Mouse (Mus musculus): ENCODE measurements around the gene Serpina1b.
"Not testable (repeated sequence)": the region's sequence is repeated elsewhere in the genome, so short reads cannot be mapped to it uniquely, and the experiment has no call there.

The Serpina1b gene

DNA sequence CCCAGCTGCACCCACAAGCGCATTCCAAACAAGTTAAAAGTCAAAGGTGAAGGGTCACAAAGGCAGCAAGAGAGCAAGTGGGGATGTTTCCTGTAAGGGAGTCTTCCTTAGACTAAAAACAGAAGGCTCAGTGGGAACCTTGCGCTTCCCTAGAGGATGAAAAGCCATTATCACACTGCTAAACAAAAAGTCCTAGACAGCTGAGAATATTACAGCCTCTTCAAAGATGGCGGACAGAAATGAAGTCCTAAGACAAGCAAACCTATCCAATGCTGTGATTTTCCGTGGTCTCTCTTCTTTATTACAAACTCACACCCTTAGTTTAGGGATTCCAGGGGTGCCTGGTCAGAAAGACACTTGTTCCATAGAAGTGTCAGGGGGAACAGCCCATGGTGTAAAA lies at the start of gene Serpina1b:
TSS of gene Serpina1b (minus strand) at position 101 of the 400 bp plus-strand sequence.
- not testable (repeated sequence) for DNase-seq (ENCODE audit: low spot score in 2 of 2)

DNA sequence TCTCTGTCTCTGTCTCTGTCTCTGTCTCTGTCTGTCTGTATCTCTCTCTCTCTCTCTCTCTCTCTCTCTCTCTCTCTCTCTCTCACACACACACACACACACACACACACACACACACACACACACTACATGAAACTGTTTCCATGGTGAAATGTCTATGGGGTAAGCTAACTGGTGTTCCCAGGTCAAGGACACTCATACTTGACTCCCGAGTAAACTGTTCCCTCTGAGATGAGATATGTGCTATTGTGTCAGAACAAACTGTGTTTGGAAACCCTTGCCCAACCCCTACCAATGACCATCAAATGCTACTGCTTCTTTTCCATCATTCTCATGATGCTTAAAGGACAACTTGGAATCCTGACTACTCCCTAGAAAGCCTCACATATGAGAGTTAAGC lies 36.7 kb upstream of the Serpina1b start:
- DNase-seq (ENCODE audit: low spot score in 2 of 2), result not testable (repeated sequence)

DNA sequence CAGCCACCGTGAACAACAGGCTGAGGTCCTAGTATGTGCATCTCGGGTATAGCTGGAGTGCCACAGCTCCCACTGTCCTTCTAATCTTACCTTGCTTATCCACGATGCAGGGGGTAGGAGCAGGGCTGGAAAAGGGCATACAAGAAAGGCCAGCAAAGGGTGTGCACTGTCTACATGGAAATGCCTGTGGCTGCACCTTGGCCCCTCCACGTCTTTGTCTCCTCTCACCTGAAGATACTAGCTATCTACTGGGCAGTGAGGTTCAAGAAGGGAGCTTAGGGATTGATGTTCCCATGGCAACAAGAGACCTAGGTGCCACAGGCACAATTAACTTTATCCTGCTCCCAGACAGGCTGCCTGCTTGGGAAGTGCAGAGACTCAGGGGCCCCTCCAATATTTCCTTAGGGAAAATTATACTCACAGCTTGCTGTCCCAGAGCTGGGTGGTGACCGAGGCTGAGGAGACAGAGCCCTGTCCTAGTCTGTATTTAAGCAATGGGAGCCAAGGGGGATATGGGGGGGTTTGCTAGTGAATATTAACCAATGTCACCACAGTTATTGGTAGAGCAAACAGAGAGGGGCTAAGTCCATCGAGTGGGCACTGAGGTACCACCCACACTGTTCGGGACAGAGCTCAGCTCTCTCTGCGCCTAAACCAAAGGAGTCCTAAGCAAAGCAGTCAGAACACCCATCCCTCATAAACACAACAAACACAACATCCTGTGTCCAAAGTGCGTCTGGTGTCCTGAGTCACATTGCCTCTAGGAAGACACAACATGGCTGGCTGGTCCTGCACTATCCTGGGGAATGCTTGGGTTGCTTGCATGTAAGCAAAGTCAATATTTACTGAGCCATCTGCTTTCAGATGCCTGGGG lies 33.2 kb upstream of the Serpina1b start, which contains the start of gene Serpina1a:
TSS of gene Serpina1a (minus strand) at position 462 of the 874 bp plus-strand sequence.
- not testable (repeated sequence) for DNase-seq (ENCODE audit: low spot score in 2 of 2)

DNA sequence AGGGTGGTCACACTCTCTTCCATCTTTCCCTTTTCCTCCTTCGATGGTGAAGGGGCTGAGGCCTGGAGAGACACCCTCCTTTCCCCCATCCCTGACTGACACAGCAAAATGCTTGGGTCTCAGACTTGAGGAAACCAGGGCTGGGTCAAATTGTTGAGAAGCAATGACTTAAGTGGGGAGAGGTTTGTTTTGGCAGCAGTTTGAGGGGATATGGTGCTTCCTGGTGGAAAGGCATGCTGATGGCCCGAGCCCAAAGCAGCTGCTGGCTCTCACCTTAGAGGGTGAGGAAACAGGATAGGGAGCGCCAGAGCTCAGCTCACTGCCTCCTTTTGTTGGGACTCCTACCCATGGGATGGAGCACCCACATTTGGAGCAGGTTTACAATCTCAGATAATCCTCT lies 30.8 kb upstream of the Serpina1b start:
- no peak for DNase-seq (ENCODE audit: low spot score in 2 of 2)

DNA sequence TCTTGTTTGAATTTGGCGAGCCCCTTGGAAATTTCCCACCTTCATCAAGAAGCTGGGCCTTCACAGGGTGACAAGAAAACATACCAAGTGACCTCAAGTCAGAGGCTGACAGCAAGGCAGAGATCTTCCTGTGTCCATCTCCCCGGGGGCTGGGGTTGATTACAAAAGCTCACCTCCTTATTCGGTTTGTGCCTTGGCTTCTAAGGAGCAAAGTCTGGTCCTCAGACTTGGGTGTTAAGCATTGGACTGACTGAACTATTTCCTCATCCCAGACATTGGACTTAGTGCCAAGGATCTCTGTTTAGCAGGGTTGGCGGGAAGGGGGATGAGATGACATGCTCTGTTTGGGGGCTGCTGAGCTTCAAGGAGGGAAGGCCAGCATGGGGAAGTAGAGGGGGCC lies 30.4 kb upstream of the Serpina1b start:
- DNase-seq (ENCODE audit: low spot score in 2 of 2), result not testable (repeated sequence)

DNA sequence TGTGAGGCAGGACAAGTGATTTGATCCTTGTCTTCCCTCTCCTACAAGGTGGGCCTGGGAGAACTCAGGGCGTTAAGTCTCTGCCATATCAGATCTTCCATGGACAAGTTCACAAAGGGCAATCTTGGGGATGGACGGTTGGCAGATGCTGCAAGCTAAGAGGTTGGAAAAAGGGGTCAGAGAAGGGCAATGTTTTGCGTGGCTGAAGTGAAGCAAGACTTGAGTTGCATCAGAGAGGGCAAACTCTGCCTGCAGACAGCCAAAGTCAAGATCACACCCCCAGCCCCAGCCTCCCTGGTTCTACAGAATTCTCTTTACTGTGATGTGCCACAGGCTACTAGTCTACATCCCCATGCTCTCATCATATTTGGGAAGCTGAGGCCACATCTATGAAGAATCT lies 29.4 kb upstream of the Serpina1b start:
- not testable (repeated sequence) for DNase-seq (ENCODE audit: low spot score in 2 of 2)

DNA sequence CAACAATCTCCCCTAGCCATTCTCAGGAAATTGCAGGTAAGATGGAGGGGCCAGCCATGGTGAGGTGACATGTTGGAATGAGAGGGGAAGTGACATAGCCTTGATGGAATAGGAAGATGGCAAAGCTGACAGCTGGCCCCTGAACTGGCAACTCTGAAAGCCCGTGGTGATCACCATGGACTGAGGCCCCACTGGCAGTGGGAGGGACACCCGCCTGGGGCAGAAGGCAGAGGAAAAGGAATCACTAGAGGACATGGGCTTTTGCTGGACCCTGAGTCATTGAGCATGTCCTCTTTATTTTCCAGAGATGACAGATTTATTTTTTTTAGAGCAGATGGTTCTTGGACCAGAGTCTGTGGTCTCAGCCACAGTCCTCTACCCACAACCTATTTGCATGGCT lies 22.9 kb upstream of the Serpina1b start:
- not testable (repeated sequence) for DNase-seq (ENCODE audit: low spot score in 2 of 2)

DNA sequence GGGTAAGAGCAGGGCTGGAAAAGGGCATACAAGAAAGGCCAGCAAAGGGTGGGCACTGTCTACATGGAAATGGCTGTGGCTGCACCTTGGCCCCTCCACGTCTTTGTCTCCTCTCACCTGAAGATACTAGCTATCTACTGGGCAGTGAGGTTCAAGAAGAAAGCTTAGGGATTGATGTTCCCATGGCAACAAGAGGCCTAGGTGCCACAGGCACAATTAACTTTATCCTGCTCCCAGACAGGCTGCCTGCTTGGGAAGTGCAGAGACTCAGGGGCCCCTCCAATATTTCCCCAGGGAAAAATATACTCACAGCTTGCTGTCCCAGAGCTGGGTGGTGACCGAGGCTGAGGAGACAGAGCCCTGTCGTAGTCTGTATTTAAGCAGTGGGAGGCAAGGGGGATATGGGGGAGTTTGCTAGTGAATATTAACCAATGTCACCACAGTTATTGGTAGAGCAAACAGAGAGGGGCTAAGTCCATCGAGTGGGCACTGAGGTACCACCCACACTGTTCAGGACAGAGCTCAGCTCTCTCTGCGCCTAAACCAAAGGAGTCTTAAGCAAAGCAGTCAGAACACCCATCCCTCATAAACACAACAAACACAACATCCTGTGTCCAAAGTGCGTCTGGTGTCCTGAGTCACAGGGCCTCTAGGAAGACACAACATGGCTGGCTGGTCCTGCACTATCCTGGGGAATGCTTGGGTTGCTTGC lies 2.4 kb downstream of the Serpina1b start:
- not testable (repeated sequence) for DNase-seq (ENCODE audit: low spot score in 2 of 2)

DNA sequence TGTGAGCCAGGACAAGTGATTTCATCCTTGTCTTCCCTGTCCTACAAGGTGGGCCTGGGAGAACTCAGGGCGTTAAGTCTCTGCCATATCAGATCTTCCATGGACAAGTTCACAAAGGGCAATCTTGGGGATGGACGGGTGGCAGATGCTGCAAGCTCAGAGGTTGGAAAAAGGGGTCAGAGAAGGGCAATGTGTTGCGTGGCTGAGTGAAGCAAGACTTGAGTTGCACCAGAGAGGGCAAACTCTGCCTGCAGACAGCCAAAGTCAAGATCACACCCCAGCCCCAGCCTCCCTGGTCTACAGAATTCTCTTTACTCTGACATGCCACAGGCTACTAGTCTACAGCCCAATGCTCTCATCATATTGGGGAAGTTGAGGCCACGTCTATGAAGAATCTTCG lies 6.3 kb downstream of the Serpina1b start:
- not testable (repeated sequence) for DNase-seq (ENCODE audit: low spot score in 2 of 2)

DNA sequence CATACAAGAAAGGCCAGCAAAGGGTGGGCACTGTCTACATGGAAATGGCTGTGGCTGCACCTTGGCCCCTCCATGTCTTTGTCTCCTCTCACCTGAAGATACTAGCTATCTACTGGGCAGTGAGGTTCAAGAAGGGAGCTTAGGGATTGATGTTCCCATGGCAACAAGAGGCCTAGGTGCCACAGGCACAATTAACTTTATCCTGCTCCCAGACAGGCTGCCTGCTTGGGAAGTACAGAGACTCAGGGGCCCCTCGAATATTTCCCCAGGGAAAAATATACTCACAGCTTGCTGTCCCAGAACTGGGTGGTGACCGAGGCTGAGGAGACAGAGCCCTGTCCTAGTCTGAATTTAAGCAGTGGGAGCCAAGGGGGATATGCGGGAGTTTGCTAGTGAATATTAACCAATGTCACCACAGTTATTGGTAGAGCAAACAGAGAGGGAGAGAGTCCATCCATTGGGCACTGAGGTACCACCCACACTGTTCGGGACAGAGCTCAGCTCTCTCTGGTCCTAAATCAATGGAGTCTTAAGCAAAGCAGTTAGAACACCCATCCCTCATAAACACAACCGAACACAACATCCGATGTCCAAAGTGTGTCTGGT lies 56.8 kb downstream of the Serpina1b start, which contains the start of gene Serpina1d:
TSS of gene Serpina1d (minus strand) at position 347 of the 606 bp plus-strand sequence.
- DNase-seq (ENCODE audit: low spot score in 2 of 2), result not testable (repeated sequence)

DNA sequence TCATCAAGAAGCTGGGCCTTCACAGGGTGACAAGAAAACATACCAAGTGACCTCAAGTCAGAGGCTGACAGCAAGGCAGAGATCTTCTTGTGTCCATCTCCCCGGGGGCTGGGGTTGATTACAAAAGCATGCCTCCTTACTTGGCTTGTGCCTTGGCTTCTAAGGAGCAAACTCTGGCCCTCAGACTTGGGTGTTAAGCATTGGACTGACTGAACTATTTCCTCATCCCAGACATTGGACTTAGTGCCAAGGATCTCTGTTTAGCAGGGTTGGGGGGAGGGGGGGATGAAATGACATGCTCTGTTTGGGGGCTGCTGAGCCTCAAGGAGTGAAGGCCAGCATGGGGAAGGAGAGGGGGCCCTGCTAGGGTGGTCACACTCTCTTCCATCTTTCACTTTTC lies 59.6 kb downstream of the Serpina1b start:
- not testable (repeated sequence) for DNase-seq (ENCODE audit: low spot score in 2 of 2)

DNA sequence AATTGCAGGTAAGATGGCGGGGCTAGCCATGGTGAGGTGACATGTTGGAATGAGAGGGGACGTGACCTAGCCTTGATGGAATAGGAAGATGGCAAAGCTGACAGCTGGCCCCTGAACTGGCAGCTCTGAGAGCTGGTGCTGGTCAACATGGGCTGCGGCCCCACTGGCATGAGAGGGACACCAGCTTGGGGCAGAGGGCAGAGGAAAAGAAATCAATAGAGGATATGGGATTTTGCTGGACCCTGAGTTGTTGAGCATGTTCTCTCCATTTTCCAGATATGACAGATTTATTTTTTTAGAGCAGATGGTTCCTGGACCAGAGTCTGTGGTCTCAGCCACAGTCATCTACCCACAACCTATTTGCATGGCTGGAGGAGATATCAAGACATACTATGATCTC lies 67.1 kb downstream of the Serpina1b start:
- DNase-seq (ENCODE audit: low spot score in 2 of 2), result not testable (repeated sequence)

DNA sequence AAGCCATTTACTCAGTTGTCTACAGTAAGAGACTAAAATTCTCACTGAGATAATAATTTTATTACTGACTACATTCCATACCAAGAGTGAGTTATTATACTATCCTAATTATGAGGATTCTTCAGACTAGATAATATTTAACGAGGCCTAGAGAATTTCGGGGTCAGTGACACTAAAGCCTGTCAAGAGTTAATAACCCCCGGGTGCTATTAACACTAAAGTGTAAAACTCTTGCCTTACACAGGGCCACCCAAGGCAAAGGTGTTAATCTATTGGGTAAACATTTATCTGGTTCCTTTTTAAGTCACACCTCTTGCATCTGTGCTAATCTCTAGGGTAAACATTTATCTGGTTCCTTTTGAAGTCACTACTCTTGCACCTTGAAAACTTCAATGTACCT lies 69.9 kb downstream of the Serpina1b start:
- DNase-seq (ENCODE audit: low spot score in 2 of 2), result not testable (repeated sequence)

DNA sequence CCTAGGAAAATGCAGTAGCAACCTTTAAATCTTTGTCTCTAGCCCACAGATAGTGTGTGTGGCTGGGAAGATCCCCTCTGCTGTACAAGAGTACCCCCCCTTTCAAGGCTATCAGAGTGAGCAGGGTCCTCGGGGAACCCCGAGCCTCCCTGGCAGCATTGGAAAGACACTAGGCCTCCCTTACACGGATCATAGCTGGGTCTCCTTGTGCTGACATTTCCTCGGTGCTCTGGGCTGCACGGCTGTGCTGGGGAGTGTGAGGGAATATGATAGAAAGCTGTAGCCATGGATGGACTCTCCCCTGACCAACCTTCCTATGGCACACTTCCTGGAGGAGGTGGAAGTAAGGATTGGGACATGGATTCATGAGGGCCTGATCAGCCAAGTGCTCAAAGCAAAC lies 84.2 kb downstream of the Serpina1b start:
- DNase-seq (ENCODE audit: low spot score in 2 of 2), result not testable (repeated sequence)

DNA sequence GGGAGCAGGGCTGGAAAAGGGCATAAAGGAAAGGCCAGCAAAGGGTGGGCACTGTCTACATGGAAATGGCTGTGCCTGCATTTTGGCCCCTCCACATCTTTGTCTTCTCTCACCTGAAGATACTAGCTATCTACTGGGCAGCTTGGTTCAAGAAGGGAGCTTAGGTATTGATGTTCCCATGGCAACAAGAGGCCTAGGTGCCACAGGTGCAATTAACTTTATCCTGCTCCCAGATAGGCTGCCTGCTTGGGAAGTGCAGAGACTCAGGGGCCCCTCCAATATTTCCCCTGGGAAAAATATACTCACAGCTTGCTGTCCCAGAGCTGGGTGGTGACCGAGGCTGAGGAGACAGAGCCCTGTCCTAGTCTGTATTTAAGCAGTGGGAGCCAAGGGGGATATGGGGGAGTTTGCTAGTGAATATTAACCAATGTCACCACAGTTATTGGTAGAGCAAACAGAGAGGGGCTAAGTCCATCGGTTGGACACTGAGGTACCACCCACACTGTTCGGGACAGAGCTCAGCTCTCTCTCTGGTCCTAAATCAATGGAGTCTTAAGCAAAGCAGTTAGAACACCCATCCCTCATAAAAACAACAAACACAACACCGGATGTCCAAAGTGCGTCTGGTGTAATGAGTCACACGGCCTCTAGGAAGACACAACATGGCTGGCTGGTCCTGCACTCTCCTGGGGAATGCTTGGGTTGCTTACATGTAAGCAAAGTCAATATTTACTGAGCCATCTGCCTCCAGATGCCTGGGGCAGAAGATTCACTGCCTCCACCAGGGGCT lies 92.2 kb downstream of the Serpina1b start:
- not testable (repeated sequence) for DNase-seq (ENCODE audit: low spot score in 2 of 2)

DNA sequence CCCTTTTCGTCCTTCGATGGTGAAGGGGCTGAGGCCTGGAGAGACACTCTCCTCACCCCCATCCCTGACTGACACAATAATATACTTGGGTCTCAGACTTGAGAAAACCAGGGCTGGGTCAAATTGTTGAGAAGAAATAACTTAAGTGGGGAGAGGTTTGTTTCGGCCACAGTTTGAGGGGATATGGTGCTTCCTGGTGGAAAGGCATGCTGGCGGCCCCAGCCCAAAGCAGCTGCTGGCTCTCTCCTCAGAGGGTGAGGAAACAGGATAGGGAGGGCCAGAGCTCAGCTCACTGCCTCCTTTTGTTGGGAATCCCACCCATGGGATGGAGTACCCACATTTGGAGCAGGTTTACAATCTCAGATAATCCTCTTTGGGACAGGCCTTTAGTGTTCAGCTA lies 94.6 kb downstream of the Serpina1b start:
- DNase-seq (ENCODE audit: low spot score in 2 of 2), result not testable (repeated sequence)

DNA sequence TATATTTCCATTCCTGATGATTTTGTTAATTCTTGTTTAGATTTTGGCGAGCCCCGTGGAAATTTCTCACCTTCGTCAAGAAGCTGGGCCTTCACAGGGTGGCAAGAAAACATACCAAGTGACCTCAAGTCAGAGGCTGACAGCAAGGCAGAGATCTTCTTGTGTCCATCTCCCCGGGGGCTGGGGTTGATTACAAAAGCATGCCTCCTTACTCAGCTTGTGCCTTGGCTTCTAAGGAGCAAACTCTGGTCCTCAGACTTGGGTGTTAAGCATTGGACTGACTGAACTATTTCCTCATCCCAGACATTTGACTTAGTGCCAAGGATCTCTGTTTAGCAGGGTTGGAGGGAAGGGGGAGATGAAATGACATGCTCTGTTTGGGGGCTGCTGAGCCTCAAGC lies 95.1 kb downstream of the Serpina1b start:
- not testable (repeated sequence) for DNase-seq (ENCODE audit: low spot score in 2 of 2)

DNA sequence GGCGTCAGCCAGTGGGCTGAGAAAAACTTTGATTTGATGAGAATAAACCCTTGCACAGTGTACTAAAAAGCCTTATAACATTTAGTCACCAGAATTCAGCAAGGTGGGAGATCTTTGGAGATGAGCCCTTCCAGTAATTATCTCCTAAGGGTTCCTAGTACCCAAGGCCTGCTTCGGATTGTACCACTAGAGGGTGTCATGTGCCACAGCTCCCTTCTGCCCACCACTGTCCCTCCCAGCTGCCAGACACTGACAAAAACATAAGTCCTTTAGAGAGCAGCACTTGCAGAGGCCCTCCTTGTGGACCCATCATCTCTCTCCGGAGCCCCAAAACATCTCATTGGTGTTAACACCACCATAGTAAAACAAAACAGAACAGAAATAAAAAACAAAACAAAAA lies 118.6 kb downstream of the Serpina1b start:
- peak in 1 of 2 experiments; percentile 3 for DNase-seq (ENCODE audit: low spot score in 2 of 2)

DNA sequence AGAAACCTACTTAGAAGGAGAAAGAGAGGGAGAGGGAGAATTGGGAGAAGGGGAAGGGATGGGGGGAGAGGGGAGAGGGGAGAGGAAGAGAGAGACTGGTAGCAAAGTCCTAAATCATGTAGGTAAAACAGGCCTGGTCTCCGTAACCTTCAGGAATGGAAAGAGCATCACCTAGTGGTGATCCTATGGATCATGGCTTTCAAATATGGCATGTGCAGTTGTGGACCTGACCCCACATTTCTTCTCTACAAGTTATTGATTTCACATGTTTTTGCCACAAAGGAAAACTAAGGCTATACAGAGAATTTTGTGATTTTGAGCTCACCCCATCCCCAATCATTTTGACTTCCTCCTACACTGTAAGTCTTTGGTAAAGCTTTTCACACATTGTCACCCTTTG lies 119.8 kb downstream of the Serpina1b start:
- no peak for DNase-seq (ENCODE audit: low spot score in 2 of 2)

DNA sequence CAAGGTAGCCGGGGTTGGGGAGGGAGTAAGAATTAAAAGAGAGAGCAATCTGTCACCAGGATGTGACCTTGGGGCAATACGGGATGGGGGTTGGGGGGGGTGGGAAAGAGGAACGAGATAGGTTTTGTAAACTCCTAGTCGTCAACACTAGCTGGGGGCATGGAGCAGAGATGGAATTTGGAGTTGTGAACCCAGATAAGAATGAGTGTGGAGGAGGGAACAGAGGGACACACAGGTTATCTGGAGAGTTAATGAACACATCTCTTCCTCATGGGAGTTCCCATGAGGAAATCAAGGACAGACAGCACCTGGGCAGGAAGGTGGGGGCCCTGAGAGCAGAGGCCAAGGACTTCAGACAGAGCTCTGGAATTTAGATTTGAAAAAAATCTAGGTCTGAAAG lies 124.1 kb downstream of the Serpina1b start:
- DNase-seq (ENCODE audit: low spot score in 2 of 2), result no peak

DNA sequence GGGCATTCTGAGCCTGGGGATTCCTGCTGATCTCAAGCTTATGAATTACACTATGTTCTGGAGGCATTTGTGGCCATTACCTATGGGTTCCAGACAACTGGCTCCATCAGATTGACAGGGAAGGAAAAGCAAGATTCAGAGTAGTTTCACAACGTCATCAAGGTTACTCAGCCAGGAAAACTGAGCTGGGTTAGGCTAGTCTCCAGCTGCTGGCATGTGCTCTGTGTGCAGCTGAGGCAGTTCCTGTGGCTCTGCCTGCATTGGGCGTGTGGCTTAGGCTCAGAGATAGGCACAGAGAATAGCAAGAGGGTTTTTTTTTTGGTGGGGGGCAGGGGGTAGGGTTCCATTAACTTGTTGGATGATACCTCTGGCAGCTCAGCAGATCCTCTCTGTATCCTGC lies 124.6 kb downstream of the Serpina1b start:
- DNase-seq (ENCODE audit: low spot score in 2 of 2), result no peak

All from right cerebral cortex, adult 2 months (tissue).